Mouse (Mus musculus) lung, embryonic 14.5 days (tissue): ENCODE data around the gene Aldoc. TPM values are rescaled to one million over a fixed set of nuclear protein-coding genes. Genes with fewer than 3 reads are reported as not detected.

Experiments used
- ATAC-seq: fragments of 200-750 bp; cut with Nextera tagmentation; 2 replicates; pipeline ENCODE4 v1.8.0; 2017; ENCODE audit warnings: mild to moderate bottlenecking, moderate TSS enrichment, moderate library complexity; ENCODE audit not compliant: insufficient read depth
- DNase-seq: peaks from one replicate; pipeline ENCODE4 v3.0.0-alpha.2; 2015
- H3K27ac ChIP-seq: fragments of 300-500 bp; sonication (generic); 2 replicates; pipeline ENCODE4 v1.5.1; 2014; ENCODE audit warnings: low read depth, mild to moderate bottlenecking, moderate library complexity
- H3K27me3 ChIP-seq: fragments of 300-500 bp; sonication (generic); 2 replicates; pipeline ENCODE4 v1.6.1; 2014; ENCODE audit warnings: low read length, control low read depth; ENCODE audit not compliant: insufficient read depth
- H3K36me3 ChIP-seq: fragments of 300-500 bp; sonication (generic); 2 replicates; pipeline ENCODE4 v1.6.1; 2014; ENCODE audit warnings: control low read depth; ENCODE audit not compliant: insufficient read depth
- H3K4me1 ChIP-seq: fragments of 300-500 bp; sonication (generic); 2 replicates; pipeline ENCODE4 v1.6.1; 2014; ENCODE audit warnings: antibody characterized with exemption, control low read depth; ENCODE audit not compliant: insufficient read depth
- H3K4me2 ChIP-seq: fragments of 300-500 bp; sonication (generic); 2 replicates; pipeline ENCODE4 v1.6.1; 2014; ENCODE audit warnings: mild to moderate bottlenecking
- H3K4me3 ChIP-seq: fragments of 300-500 bp; sonication (generic); 2 replicates; pipeline ENCODE4 v1.5.1; 2014; ENCODE audit warnings: low read depth, low read length
- H3K9ac ChIP-seq: fragments of 300-500 bp; sonication (generic); 2 replicates; pipeline ENCODE4 v1.6.1; 2014
- H3K9me3 ChIP-seq: fragments of 300-500 bp; sonication (generic); 2 replicates; pipeline ENCODE4 v1.6.1; 2016; ENCODE audit warnings: low read depth, low read length, control low read depth
- CTCF ChIP-seq: IDR thresholded peaks from 2 replicates; pipeline ENCODE4 v1.5.1; 2016; ENCODE audit warnings: antibody characterized with exemption, low read depth
- WGBS: fragments of 180-500 bp; shearing (Covaris S2); extraction: QIAGEN DNeasy Blood & Tissue Kit; methylation state at CpG from one replicate; pipeline ENCODE4 v1.1.7; 2014; 5-methylcytosine and 5-hydroxymethylcytosine counted together
- polyA plus RNA-seq: library from polyadenylated mRNA; unstranded; fragments of >200 nt; fragmentation: Nextera tagmentation; extraction: Ambion mirVana; gene quantifications from 2 replicates; pipeline ENCODE4 v1.2.1, GENCODE M21; 2014

Gene Aldoc
- polyA plus RNA-seq, 1 experiment from 2014 or later, result 4.4 TPM

GRCm38 (mm10) chr11:78332676-78333075 lies 9.9 kb downstream of the Aldoc start:
- H3K4me1 ChIP-seq, result no peaks in the 10 kb centered on the region
- no peaks in the 10 kb centered on the region for H3K9me3 ChIP-seq
- H3K9ac ChIP-seq, result no peak overlapping the region
- H3K27me3 ChIP-seq, result no peaks in the 10 kb centered on the region
- H3K36me3 ChIP-seq, result peaks cover 24% of the 10 kb centered on the region
- DNase-seq, result no peak
- no peak for TF ChIP-seq CTCF
- no peak overlapping the region for H3K4me3 ChIP-seq
- H3K4me2 ChIP-seq, result no peak overlapping the region
- 94% methylated on average over 12 of the region's 12 CpGs for WGBS
- no peak overlapping the region for H3K27ac ChIP-seq
- no peak for ATAC-seq

- no peaks in the 10 kb centered on the region for H3K4me1 ChIP-seq
- H3K27ac ChIP-seq, result no peak overlapping the region
- H3K4me3 ChIP-seq, result no peak overlapping the region
- ATAC-seq (no peak), DNase-seq (no peak)
- WGBS, result 87% methylated on average over 5 of the region's 5 CpGs
- no peak overlapping the region for H3K9ac ChIP-seq
- H3K4me2 ChIP-seq, result no peak overlapping the region
- H3K27me3 ChIP-seq, result no peaks in the 10 kb centered on the region
- H3K36me3 ChIP-seq, result peaks cover 31% of the 10 kb centered on the region
- H3K9me3 ChIP-seq, result no peaks in the 10 kb centered on the region
- TF ChIP-seq CTCF, result no peak
These were observed 11.2 kb downstream of the Aldoc start for GRCm38 (mm10) chr11:78333992-78334391.

- Histone ChIP-seq H3K4me1 (no peaks in the 10 kb centered on the region), H3K4me3 (no peak overlapping the region), H3K27ac (no peak overlapping the region), H3K4me2 (no peak overlapping the region), H3K36me3 (peaks cover 44% of the 10 kb centered on the region), H3K9ac (no peak overlapping the region), H3K27me3 (no peaks in the 10 kb centered on the region), H3K9me3 (no peaks in the 10 kb centered on the region)
- no peak for TF ChIP-seq CTCF
- no peak for ATAC-seq
- 92% methylated on average over 8 of the region's 8 CpGs for WGBS
- no peak for DNase-seq
These were observed 14.3 kb downstream of the Aldoc start for GRCm38 (mm10) chr11:78337040-78337439.

GRCm38 (mm10) chr11:78341702-78342101 lies 18.9 kb downstream of the Aldoc start:
- no peak for DNase-seq
- WGBS, result 75% methylated on average over 12 of the region's 12 CpGs

GRCm38 (mm10) chr11:78343381-78344327 lies 20.9 kb downstream of the Aldoc start, which contains the start of gene Unc119:
Gene Unc119 (plus strand): TSS chr11:78343482.
- no peaks in the 10 kb centered on the region for H3K9me3 ChIP-seq
- peaks cover 19% of the 10 kb centered on the region; the same call in 1 of the 2 replicates for H3K4me1 ChIP-seq
- H3K27me3 ChIP-seq, result no peaks in the 10 kb centered on the region
- peak within 1 kb of the TSS; percentile 90 for H3K4me2 ChIP-seq
- H3K4me3 ChIP-seq, result peak within 1 kb of the TSS; percentile 85
- H3K36me3 ChIP-seq, result peaks cover 24% of the 10 kb centered on the region
- peak; percentile 86 for ATAC-seq
- TF ChIP-seq CTCF, result no peak
- peak within 1 kb of the TSS; percentile 87 for H3K9ac ChIP-seq
- WGBS, result 1% methylated on average over 51 of the region's 66 CpGs
- DNase-seq, result peak; percentile 91
- peak within 1 kb of the TSS; percentile 80 for H3K27ac ChIP-seq

More at GRCm38 (mm10) chr11:78341702-78342101, 18.9 kb downstream of the Aldoc start:
- no peak overlapping the region for H3K27ac ChIP-seq
- ATAC-seq, result no peak
- no peaks in the 10 kb centered on the region for H3K27me3 ChIP-seq
- no peak for TF ChIP-seq CTCF
- H3K9ac ChIP-seq, result no peak overlapping the region
- H3K4me1 ChIP-seq, result peaks cover 19% of the 10 kb centered on the region; the same call in 1 of the 2 replicates
- H3K36me3 ChIP-seq, result peaks cover 24% of the 10 kb centered on the region; the same call in 1 of the 2 replicates
- H3K9me3 ChIP-seq, result no peaks in the 10 kb centered on the region
- no peak overlapping the region for H3K4me3 ChIP-seq
- H3K4me2 ChIP-seq, result no peak overlapping the region

GRCm38 (mm10) chr11:78344328-78344889 lies 21.6 kb downstream of the Aldoc start:
- peaks cover 19% of the 10 kb centered on the region; the same call in 1 of the 2 replicates for H3K4me1 ChIP-seq
- peak overlapping the region; percentile 90 for H3K4me2 ChIP-seq
- peak overlapping the region; percentile 87 for H3K9ac ChIP-seq
- H3K27ac ChIP-seq, result peak overlapping the region; percentile 32; the same call in 1 of the 2 replicates
- peaks cover 21% of the 10 kb centered on the region for H3K36me3 ChIP-seq
- WGBS, result 65% methylated on average over 6 of the region's 6 CpGs
- H3K9me3 ChIP-seq, result no peaks in the 10 kb centered on the region
- peak overlapping the region; percentile 85 for H3K4me3 ChIP-seq
- no peak for ATAC-seq
- no peak for DNase-seq
- H3K27me3 ChIP-seq, result no peaks in the 10 kb centered on the region
- TF ChIP-seq CTCF, result no peak
